Mouse (Mus musculus) ES-Bruce4 (cell line): ENCODE results near the gene Snrpb2.

ENCODE experiments used
- CTCF ChIP-seq: IDR thresholded peaks from one replicate; pipeline ENCODE4 v1.8.1; 2011; ENCODE audit warnings: low read depth, low read length
- POLR2A ChIP-seq: IDR thresholded peaks from one replicate; pipeline ENCODE4 v1.8.1; 2011; ENCODE audit warnings: low read length; ENCODE audit not compliant: insufficient read depth

DNA sequence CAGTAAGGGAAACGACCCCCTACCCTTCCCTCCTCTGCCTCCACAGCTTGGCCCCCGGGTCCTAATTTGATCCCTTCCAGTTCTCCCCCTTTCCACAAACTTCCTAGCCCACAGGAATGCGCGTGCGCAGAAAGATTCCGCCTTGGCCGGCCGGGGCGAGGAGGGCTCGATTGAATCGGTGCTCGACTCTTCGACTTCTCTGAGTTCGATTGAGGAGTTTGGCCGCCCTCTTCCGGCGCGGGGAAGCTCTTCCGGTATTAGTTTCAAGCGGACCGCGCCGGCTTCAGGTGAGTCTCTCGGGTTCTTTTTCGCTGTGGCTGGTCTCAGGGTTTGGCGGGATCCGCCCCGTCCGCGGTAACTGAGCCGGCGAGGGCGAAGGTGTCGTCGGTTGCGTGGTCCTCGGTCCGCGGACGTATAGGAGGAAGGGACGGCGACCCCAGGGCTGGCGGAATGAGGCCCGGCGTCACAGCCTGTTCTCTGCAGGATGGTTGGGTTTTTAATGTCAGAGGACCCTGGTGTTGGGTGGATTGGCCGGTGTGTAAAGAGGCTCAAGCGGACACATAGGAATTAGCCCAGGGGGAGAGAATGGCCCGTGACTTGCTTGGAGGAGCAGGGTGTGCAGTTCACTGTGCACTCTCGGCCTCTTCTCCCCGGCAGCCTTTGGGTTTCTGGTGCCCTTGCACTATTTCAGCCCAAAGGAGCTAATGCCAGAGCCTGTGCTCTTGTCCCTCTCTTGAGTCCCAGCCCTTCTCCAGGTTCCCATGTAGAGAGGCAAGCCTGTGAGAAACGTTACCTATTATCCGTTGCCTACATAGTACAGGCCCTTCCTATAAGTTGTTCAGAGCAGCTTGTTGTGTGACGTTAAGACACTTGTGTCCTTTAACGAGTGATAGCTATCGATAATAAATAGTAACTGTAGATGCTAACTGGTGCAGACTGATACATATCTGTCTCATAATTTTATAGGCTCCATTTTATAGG is at the start of gene Snrpb2:
- TF ChIP-seq POLR2A (no peak), CTCF (no peak)
